Mouse (Mus musculus) heart, embryonic 16.5 days (tissue): Measurements from ENCODE around the gene Wfdc17. TPM values are rescaled to one million over a fixed set of nuclear protein-coding genes. Genes with fewer than 3 reads are reported as not detected.

Experiments
- ATAC-seq: fragments of 200-750 bp; cut with Nextera tagmentation; replicated peaks from 2 replicates; pipeline ENCODE4 v1.8.0; 2017; ENCODE audit warnings: moderate number of reproducible peaks; ENCODE audit not compliant: insufficient read depth, low FRiP score; ENCODE audit errors: extremely low read depth
- H3K27ac ChIP-seq: fragments of 300-500 bp; sonication (generic); 2 replicates; pipeline ENCODE4 v1.5.1; 2014; ENCODE audit warnings: mild to moderate bottlenecking, low read length, control low read depth, moderate library complexity
- H3K27me3 ChIP-seq: fragments of 300-500 bp; sonication (generic); 2 replicates; pipeline ENCODE4 v1.6.1; 2014; ENCODE audit warnings: low read length, mixed read lengths; ENCODE audit not compliant: control insufficient read depth, insufficient read depth
- H3K36me3 ChIP-seq: fragments of 300-500 bp; sonication (generic); 2 replicates; pipeline ENCODE4 v1.6.1; 2014; ENCODE audit not compliant: control insufficient read depth, insufficient read depth
- H3K4me1 ChIP-seq: fragments of 300-500 bp; sonication (generic); 2 replicates; pipeline ENCODE4 v1.6.1; 2014; ENCODE audit warnings: low read length, mixed read lengths; ENCODE audit not compliant: control insufficient read depth, insufficient read depth
- H3K4me2 ChIP-seq: fragments of 300-500 bp; sonication (generic); 2 replicates; pipeline ENCODE4 v1.6.1; 2014; ENCODE audit warnings: low read depth, mild to moderate bottlenecking, control low read depth, low read length
- H3K4me3 ChIP-seq: fragments of 300-500 bp; sonication (generic); 2 replicates; pipeline ENCODE4 v1.5.1; 2014; ENCODE audit warnings: mild to moderate bottlenecking, control low read depth, low read length
- H3K9ac ChIP-seq: fragments of 300-500 bp; sonication (generic); 2 replicates; pipeline ENCODE4 v1.6.1; 2014; ENCODE audit warnings: low read length, control low read depth
- H3K9me3 ChIP-seq: fragments of 300-500 bp; sonication (generic); replicated peaks from 2 replicates; pipeline ENCODE4 v1.6.1; 2016; ENCODE audit warnings: low read length; ENCODE audit not compliant: control insufficient read depth
- WGBS: fragments of 180-500 bp; shearing (Covaris S2); extraction: QIAGEN DNeasy Blood & Tissue Kit; methylation state at CpG from one replicate; pipeline ENCODE4 v1.1.7; 2014; 5-methylcytosine and 5-hydroxymethylcytosine counted together
- polyA plus RNA-seq: library from polyadenylated mRNA; unstranded; fragments of >200 nt; fragmentation: Nextera tagmentation; extraction: Ambion mirVana; gene quantifications from 2 replicates; pipeline ENCODE4 v1.2.1, GENCODE M21; 2015

The Wfdc17 gene
- polyA plus RNA-seq, 1 experiment from 2014 or later = 1.6 TPM

DNA sequence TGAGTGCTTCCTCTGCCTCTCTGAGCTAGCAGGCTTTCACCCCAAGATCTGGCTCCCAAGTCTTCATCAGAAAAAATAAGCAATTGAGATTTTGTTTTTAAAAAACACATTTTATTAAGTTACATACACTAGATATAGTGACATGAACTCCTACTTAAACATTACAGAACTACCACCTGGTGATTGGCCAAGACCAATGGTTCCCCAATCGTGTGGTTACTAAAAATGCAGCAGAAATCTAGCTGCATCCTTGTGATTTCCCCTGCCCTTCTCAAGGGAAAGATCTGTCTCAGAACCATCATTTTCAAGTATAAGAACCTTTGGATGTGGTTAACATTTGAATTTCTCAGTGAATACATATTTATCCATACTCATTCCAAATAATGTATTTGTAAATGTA lies 30.4 kb downstream of the Wfdc17 start:
- H3K4me3 ChIP-seq = no peak overlapping the region
- no peaks in the 10 kb centered on the region for H3K4me1 ChIP-seq
- no peak for ATAC-seq
- H3K36me3 ChIP-seq = no peaks in the 10 kb centered on the region
- 73% methylated on average over 1 of the region's 1 CpGs for WGBS
- H3K4me2 ChIP-seq = no peak overlapping the region
- no peaks in the 10 kb centered on the region for H3K9me3 ChIP-seq
- no peaks in the 10 kb centered on the region for H3K27me3 ChIP-seq
- no peak overlapping the region for H3K9ac ChIP-seq
- H3K27ac ChIP-seq = no peak overlapping the region

DNA sequence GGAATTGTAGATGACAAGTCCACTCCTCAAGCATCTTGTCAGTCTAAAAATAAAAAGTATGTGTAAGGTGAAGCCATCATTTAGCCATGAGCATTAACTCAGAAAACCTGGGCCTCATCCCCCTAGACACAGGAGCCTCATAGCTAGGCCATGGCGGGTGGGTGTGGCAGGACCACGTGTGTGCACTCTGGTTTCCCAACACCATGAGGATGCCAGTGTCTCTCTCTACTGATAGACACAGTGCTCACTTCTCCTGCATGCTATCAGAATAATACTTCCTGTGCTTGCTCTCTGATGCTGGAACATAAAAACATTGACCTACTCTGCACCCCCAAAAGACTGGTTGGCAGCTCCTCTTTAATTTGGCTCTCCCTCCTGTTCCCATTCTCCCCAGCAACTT lies 32.1 kb downstream of the Wfdc17 start:
- no peak overlapping the region for H3K9ac ChIP-seq
- no peaks in the 10 kb centered on the region for H3K36me3 ChIP-seq
- WGBS = 70% methylated on average over 2 of the region's 2 CpGs
- no peak overlapping the region for H3K27ac ChIP-seq
- H3K4me1 ChIP-seq = no peaks in the 10 kb centered on the region
- no peak overlapping the region for H3K4me3 ChIP-seq
- H3K9me3 ChIP-seq = no peaks in the 10 kb centered on the region
- peaks cover 3% of the 10 kb centered on the region; the same call in 1 of the 2 replicates for H3K27me3 ChIP-seq
- no peak overlapping the region for H3K4me2 ChIP-seq
- ATAC-seq = no peak

DNA sequence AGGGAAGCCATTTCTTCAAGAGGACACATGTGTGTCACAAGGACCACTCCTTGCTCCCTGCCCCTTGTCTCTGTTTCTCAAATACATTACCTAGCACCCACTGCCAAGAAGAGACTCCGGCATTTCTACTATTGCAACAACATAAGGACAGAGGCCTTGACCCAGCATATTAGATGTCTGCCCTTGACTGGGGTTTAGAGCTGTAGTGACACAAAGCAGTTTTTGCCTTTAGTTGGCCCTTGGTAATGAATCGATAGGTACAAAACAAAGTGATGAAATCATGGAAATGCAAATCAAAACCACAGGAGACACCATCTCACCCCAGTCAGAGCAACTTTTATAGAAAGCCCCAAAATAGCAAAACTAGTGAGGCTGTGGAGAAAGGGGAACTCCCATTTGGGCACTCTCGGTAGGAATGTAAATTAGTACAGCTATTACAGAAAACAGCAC lies 33.3 kb downstream of the Wfdc17 start:
- Histone ChIP-seq H3K4me1 (no peaks in the 10 kb centered on the region), H3K4me3 (no peak overlapping the region), H3K9me3 (no peaks in the 10 kb centered on the region), H3K27me3 (peaks cover 6% of the 10 kb centered on the region), H3K27ac (no peak overlapping the region), H3K9ac (no peak overlapping the region), H3K36me3 (no peaks in the 10 kb centered on the region), H3K4me2 (no peak overlapping the region)
- no peak for ATAC-seq
- 77% methylated on average over 3 of the region's 3 CpGs for WGBS

DNA sequence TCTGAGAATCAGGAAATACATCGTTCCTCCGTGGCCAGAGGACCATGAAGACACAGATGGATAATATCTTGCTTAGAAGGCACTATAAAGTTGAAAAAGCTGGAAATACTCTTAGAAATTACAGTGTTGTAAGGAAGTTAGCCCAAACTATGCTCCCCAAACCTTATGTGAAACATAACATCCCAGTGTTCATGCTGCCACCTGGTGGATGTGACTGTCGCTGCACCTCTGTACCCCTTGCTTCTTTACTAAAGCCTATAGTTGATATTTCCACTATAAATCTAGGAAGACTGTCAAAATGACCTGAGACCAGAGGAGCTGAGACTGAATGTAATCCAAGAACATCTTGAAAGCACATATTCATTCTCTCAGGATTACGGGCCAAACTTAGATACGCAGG lies 35.5 kb downstream of the Wfdc17 start:
- no peaks in the 10 kb centered on the region for H3K36me3 ChIP-seq
- H3K4me1 ChIP-seq = no peaks in the 10 kb centered on the region
- no peak overlapping the region for H3K9ac ChIP-seq
- peaks cover 11% of the 10 kb centered on the region for H3K27me3 ChIP-seq
- no peak for ATAC-seq
- no peak overlapping the region for H3K4me3 ChIP-seq
- 15% methylated on average over 5 of the region's 5 CpGs for WGBS
- no peaks in the 10 kb centered on the region for H3K9me3 ChIP-seq
- H3K4me2 ChIP-seq = no peak overlapping the region
- no peak overlapping the region for H3K27ac ChIP-seq

DNA sequence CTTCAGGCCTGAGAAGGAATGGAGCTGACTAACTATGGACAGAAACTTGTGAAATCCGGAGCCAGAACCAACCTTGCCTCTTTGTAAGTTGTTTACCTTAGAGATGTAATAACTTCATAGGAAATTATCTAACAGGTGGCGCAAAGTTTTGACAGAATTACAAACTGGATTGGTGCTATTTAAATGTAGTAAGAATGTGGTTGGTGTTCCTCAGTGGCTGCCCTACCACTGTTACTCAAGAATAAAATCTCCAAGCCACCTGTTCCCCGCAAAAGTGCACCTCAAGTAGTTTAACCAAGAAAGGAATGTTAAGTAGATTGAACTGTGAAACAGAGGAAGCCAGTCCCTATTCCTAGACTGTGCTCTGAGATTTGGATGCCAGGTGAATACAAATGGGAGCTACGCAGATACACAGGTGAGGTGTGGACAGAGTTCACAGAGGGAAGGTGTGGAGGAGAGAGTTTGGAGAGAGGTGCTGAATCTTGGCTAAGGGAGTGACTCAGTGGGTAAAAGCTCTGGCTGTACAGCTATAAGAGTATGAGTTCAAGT lies 36.7 kb downstream of the Wfdc17 start:
- Histone ChIP-seq H3K9me3 (no peaks in the 10 kb centered on the region), H3K4me2 (no peak overlapping the region), H3K27me3 (peaks cover 11% of the 10 kb centered on the region), H3K36me3 (no peaks in the 10 kb centered on the region), H3K4me1 (no peaks in the 10 kb centered on the region), H3K4me3 (no peak overlapping the region), H3K27ac (no peak overlapping the region), H3K9ac (no peak overlapping the region)
- 74% methylated on average over 4 of the region's 4 CpGs for WGBS
- no peak for ATAC-seq

DNA sequence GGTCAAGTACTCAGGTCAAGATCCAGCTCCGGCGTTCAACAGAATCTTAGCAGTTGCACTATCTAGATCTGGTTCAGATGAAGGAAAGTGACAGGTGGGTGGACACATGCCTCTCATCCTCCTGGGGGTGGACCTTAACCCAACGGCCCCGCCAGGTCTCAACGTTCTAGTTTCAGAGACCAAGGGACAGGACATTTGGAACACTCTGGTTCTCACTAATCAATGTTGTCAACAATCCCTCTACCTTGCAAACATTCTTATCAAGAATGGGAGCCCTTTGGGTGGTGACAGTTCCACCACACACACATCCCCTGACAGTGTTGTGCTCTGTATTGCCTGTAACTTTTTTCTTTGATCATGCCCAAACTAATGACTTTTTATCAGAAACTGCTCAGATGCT lies 38.0 kb downstream of the Wfdc17 start:
- no peaks in the 10 kb centered on the region for H3K36me3 ChIP-seq
- peaks cover 16% of the 10 kb centered on the region for H3K27me3 ChIP-seq
- WGBS = 61% methylated on average over 5 of the region's 5 CpGs
- no peak for ATAC-seq
- H3K4me2 ChIP-seq = no peak overlapping the region
- H3K9me3 ChIP-seq = no peaks in the 10 kb centered on the region
- no peak overlapping the region for H3K4me3 ChIP-seq
- no peaks in the 10 kb centered on the region for H3K4me1 ChIP-seq
- no peak overlapping the region for H3K9ac ChIP-seq
- no peak overlapping the region for H3K27ac ChIP-seq

DNA sequence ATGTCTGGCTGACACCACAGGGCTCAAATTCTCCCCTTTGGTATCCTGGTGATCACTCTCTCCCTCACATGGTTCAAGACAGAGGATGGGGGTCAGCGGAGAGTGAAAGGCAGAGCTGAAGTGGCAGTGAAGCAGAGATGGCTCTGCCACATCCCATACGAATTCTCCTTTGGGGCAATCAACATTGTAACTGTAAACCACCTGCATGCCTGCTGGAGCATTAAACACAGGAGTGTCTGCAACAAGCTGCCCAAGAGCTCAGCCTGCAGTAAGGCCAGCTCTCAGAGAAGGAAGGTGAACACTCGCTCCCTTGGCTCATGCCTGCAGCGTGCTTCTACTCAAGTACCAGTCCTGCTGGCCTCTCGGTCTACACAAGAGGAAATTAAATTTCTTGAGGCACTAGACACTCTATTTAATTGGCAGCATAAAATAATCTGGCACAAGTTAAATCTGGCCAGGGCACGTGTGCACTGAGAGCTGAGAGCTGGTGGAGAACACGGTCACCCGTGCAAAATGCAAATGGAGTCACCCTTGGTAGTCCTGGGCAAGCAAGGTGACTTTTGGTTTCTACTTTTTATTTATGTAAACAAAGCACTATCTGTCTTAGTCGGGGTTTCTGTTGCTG lies 39.1 kb downstream of the Wfdc17 start:
- Histone ChIP-seq H3K27me3 (peaks cover 19% of the 10 kb centered on the region), H3K27ac (no peak overlapping the region), H3K4me2 (no peak overlapping the region), H3K4me3 (no peak overlapping the region), H3K9ac (no peak overlapping the region), H3K4me1 (no peaks in the 10 kb centered on the region), H3K36me3 (no peaks in the 10 kb centered on the region), H3K9me3 (no peaks in the 10 kb centered on the region)
- ATAC-seq = no peak
- WGBS = 66% methylated on average over 9 of the region's 9 CpGs

DNA sequence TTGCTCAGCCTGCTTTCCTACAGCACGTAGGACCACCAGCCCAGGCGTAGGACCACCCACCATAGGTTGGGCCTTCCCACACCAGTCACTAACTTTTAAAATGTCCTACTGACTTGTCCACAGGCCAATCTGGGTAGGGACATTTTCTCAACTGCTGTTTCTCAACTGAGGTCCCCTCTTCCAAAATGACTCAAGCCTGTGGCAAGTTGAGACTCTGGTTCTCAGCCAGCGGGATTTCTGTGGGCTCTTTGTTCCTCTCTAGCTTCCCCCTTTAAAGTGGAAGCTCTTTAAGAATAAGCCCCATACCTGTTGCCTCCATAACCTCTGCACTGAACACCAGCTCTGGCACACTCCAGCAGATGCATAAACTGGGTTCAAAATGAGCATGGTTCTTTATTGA lies 39.7 kb downstream of the Wfdc17 start:
- Histone ChIP-seq H3K4me1 (no peaks in the 10 kb centered on the region), H3K9ac (no peak overlapping the region), H3K36me3 (no peaks in the 10 kb centered on the region), H3K4me3 (no peak overlapping the region), H3K9me3 (no peaks in the 10 kb centered on the region), H3K27ac (no peak overlapping the region), H3K27me3 (peaks cover 23% of the 10 kb centered on the region), H3K4me2 (no peak overlapping the region)
- WGBS = 71% methylated on average over 3 of the region's 3 CpGs
- ATAC-seq = no peak

DNA sequence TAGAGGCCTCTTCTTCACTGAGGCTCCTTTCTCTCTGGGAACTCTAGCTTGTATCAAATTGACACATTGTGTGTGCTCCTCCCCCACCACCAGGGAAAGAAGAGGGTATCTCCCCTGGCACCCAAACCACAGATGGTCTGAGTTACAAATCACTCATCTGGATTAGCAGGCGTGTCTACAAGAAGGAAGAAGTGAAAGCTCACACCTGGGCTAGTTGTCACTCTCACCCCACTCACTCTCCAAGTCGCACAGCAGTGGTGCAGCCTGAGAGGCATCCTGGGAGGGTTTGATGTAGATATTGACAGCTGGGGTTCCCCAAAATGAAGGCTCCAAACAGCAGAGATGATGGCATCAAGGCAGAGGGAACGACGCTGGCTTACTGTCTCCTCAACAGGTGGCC lies 42.4 kb downstream of the Wfdc17 start:
- no peaks in the 10 kb centered on the region for H3K36me3 ChIP-seq
- H3K9me3 ChIP-seq = no peaks in the 10 kb centered on the region
- 50% methylated on average over 4 of the region's 4 CpGs for WGBS

More for the DNA sequence above, 42.4 kb downstream of the Wfdc17 start:
- H3K4me3 ChIP-seq = no peak overlapping the region
- H3K4me2 ChIP-seq = no peak overlapping the region
- no peak overlapping the region for H3K9ac ChIP-seq
- no peak for ATAC-seq
- peaks cover 27% of the 10 kb centered on the region for H3K27me3 ChIP-seq
- H3K4me1 ChIP-seq = no peaks in the 10 kb centered on the region
- H3K27ac ChIP-seq = no peak overlapping the region
